Mouse (Mus musculus): ENCODE data around the gene Ndfip2. TPM values are rescaled to one million over a fixed set of nuclear protein-coding genes. Genes with fewer than 3 reads are reported as not detected.
A peak's percentile ranks its signal among the peaks of the same experiment; 100 is the strongest.

The Ndfip2 gene
- polyA plus RNA-seq, 1 experiment from 2014 or later, result 124 TPM

DNA sequence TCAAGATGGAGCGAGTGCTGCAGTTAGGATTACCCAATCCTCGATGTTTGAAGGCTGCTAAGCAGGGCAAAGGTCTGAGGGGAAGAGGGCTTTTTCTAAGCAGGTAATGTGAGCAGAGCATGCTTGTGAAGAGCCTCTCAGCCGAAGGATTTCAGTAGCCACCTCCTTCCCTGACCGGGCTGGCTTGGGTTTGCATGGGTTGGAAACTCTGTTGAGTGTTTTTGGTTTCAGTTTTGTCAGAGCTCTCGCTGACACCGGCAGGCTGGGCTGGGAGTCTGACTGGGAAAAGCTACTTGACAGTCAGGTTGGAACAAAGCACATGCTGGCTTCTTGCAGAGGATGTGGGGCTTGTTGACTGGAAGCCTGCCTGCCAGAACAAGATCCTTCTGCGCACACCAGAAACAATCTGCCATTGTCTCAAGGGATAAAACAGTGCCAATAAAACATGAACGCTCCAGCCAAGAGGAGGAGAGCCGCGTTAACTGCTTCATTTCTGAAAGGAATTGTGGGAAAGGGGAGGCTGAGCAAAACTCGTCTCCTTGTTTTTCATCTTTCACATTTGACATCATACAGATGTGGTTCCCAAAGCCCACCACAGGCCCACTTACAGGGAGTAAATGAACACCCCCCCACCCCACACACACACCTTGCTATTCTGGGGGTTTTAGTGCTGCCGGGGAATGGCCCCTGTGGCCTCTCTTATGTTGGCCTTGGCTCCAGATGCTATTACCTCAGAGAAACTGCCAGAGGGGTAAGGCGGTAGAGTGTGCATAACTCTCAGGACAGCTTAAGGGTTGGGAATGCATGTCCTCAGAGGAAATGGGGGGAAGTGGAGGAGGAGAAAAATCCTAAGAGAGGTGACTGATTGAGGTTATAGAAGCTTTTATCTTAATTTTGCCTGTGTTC is 70.3 kb downstream of the Ndfip2 start:
- peak overlapping the region; percentile 24 for H3K4me3 ChIP-seq (ENCODE audit: low read depth, low read length)
- H3K4me2 ChIP-seq (replicated peaks; ENCODE audit: low read depth), result peak overlapping the region; percentile 58
- H3K4me1 ChIP-seq (replicated peaks; ENCODE audit: control insufficient read depth, insufficient read depth, low read length), result no peaks in the 10 kb centered on the region; the same call in 1 of the 2 replicates
- TF ChIP-seq CTCF (IDR thresholded peaks at IDR 0.05; ENCODE audit: low read depth), result no peak
- ATAC-seq, result peak; percentile 75
- no peaks in the 10 kb centered on the region for H3K9me3 ChIP-seq (ENCODE audit: control insufficient read depth)
- 0 out of 2 replicates have a peak overlapping the region, but pooled peaks have one; percentile 7 for H3K9ac ChIP-seq (ENCODE audit: low read depth, low read length)
- H3K27ac ChIP-seq (ENCODE audit: low read depth, low read length), result peak overlapping the region; percentile 78
- 3% methylated on average over 13 of the region's 13 CpGs for WGBS
- no peaks in the 10 kb centered on the region for H3K36me3 ChIP-seq (ENCODE audit: control insufficient read depth, insufficient read depth)
- no peaks in the 10 kb centered on the region for H3K27me3 ChIP-seq (replicated peaks; ENCODE audit: control insufficient read depth, insufficient read depth, low read length)

DNA sequence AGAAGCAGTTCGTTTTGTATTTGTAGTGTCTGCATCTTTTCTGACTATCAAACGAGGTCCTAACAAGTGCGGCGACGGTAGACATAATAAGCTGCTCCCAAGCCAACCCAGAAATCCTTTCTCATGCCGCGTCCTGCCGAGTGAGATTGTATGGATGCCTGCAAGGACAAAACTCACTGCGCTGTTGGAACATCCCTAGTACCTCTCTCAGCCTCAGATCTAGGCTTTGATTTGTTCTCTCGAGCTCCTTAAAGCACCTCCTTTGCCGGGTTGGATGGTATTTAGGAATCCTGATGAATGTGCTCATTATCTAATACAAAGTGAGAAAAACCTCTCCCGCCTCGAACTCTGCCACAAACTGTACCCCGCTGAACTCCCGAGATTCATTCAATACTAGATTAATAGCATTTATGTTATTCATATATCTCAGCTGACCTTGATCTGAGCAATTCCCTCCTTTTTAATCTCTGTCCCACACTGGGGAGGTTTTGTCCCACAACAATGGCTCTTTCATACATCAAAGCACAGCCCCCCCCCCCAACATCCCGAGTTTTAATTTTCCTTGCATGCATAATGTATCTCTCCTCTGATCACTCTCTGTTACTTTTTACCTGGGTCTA is 75.2 kb downstream of the Ndfip2 start:
- Histone ChIP-seq H3K36me3 (ENCODE audit: control insufficient read depth, insufficient read depth) (no peaks in the 10 kb centered on the region), H3K27ac (ENCODE audit: low read depth, low read length) (no peak overlapping the region), H3K9ac (ENCODE audit: low read depth, low read length) (no peak overlapping the region), H3K9me3 (ENCODE audit: control insufficient read depth) (no peaks in the 10 kb centered on the region), H3K4me3 (ENCODE audit: low read depth, low read length) (no peak overlapping the region), H3K4me2 (replicated peaks; ENCODE audit: low read depth) (no peak overlapping the region), H3K4me1 (replicated peaks; ENCODE audit: control insufficient read depth, insufficient read depth, low read length) (no peaks in the 10 kb centered on the region; the same call in 1 of the 2 replicates), H3K27me3 (replicated peaks; ENCODE audit: control insufficient read depth, insufficient read depth, low read length) (no peaks in the 10 kb centered on the region)
- WGBS, result 79% methylated on average over 16 of the region's 16 CpGs
- no peak for ATAC-seq
- TF ChIP-seq CTCF (IDR thresholded peaks at IDR 0.05; ENCODE audit: low read depth), result no peak

DNA sequence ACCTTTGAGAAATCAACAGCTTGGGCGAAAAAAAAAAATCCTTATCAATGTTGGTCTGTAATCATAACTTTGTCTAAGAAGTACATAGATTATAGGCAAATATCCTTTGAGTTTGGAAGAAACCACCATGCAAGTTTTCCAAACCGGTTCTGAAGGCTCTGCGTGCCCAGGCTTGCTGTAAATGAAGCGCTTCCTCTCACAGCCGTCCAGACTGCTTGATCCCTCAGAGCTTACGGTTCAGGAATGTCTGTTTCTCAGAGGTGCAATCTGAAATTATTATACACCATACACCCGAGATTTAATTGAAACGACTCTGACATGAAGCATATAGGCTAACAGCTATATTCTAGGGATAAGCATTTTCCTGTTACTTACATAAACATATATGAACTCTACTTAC is 83.4 kb downstream of the Ndfip2 start:
- H3K9ac ChIP-seq (ENCODE audit: low read depth, low read length), result no peak overlapping the region
- WGBS, result 58% methylated on average over 8 of the region's 8 CpGs
- ATAC-seq, result no peak
- H3K4me2 ChIP-seq (replicated peaks; ENCODE audit: low read depth), result no peak overlapping the region
- H3K4me3 ChIP-seq (ENCODE audit: low read depth, low read length), result no peak overlapping the region
- TF ChIP-seq CTCF (IDR thresholded peaks at IDR 0.05; ENCODE audit: low read depth), result no peak
- no peaks in the 10 kb centered on the region for H3K9me3 ChIP-seq (ENCODE audit: control insufficient read depth)
- H3K36me3 ChIP-seq (ENCODE audit: control insufficient read depth, insufficient read depth), result no peaks in the 10 kb centered on the region
- no peaks in the 10 kb centered on the region for H3K27me3 ChIP-seq (replicated peaks; ENCODE audit: control insufficient read depth, insufficient read depth, low read length)
- H3K4me1 ChIP-seq (replicated peaks; ENCODE audit: control insufficient read depth, insufficient read depth, low read length), result no peaks in the 10 kb centered on the region
- no peak overlapping the region for H3K27ac ChIP-seq (ENCODE audit: low read depth, low read length)

DNA sequence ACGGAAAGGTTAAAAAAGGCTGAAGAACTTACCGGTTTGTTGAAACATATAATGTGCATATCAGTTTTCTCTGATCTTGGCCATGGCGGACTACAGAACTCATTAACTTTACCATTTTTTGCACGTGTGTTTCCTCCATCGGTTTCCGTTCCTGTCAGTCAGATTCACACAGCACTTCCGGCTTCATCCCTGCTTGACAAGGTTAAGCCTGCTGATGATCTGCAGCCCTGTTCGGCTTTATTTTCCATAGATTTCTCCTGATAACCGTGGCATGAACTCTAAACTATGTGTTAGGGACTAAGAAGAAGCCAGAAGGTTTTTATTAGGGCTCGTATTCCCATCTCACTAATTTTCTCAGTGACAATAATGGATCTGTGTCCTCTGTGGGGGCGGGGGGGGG is 95.7 kb downstream of the Ndfip2 start:
- Histone ChIP-seq H3K9ac (ENCODE audit: low read depth, low read length) (no peak overlapping the region), H3K4me2 (replicated peaks; ENCODE audit: low read depth) (no peak overlapping the region), H3K4me1 (replicated peaks; ENCODE audit: control insufficient read depth, insufficient read depth, low read length) (no peaks in the 10 kb centered on the region), H3K9me3 (ENCODE audit: control insufficient read depth) (no peaks in the 10 kb centered on the region), H3K36me3 (ENCODE audit: control insufficient read depth, insufficient read depth) (no peaks in the 10 kb centered on the region), H3K27me3 (replicated peaks; ENCODE audit: control insufficient read depth, insufficient read depth, low read length) (no peaks in the 10 kb centered on the region), H3K4me3 (ENCODE audit: low read depth, low read length) (no peak overlapping the region), H3K27ac (ENCODE audit: low read depth, low read length) (no peak overlapping the region)
- TF ChIP-seq CTCF (IDR thresholded peaks at IDR 0.05; ENCODE audit: low read depth), result no peak
- ATAC-seq, result no peak
- WGBS, result 46% methylated on average over 11 of the region's 11 CpGs

Other genes starting within 250 kb of the Ndfip2 start
- 14.8 and 19.6 TPM in 2 replicates for gene Rbm26, start 81.2 kb upstream of the Ndfip2 start, polyA plus RNA-seq (2015; fragmentation: Nextera tagmentation; extraction: Ambion mirVana)